Comparison of ENCODE assay signal across 23 mouse cellular contexts in the genomic region with DNA sequence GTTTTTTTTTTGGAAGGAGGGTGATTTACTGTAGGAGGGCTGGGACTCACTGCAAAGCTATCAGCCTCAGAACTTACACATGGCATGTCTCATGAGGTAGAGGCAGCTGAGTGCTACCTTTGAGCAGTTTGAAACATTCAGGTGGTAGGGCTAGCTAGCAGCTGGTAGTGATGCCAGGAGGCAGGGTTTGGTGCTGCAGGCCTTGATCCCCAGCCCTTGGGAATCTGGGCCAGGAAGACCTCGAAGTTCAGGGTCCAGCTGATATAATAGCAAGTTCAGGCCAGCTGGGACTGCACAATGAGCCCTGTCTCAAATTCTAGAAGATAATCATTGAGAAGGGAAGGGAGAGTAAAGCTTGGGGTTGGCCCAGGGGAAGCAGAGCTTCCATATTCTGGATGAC. TPM values are rescaled to one million over a fixed set of nuclear protein-coding genes. Genes with fewer than 3 reads are reported as not detected.
"Had no signal": no experiment of that assay in that cellular context is flagged by ENCODE, and none has a peak within 500 bp of the region (broad histone marks: within the 10 kb centered on the region; RNA-seq: fewer than 3 reads in every experiment).

No protein-coding gene starts in this region.

- H3K4me3 ChIP-seq: neural tube, embryonic 15.5 days; stomach, embryonic 15.5 days had no signal

- H3K9ac ChIP-seq: neural tube, embryonic 15.5 days; stomach, embryonic 15.5 days had no signal

- DNase-seq: retina, postnatal 1 day; right cerebral cortex, adult 18-20 months; right cerebral cortex, postnatal 14 days; right cerebral cortex, postnatal 25 days; right cerebral cortex, postnatal 4 days; spleen, adult 18-20 months; thymus, adult 18-20 months; thymus, adult 2 months; thymus, postnatal 14 days; thymus, postnatal 25 days; thymus, postnatal 36 days; thymus, postnatal 4 days had no signal

- H3K36me3 ChIP-seq: neural tube, embryonic 15.5 days; stomach, embryonic 15.5 days had no signal

- H3K27ac ChIP-seq: neural tube, embryonic 15.5 days; stomach, embryonic 15.5 days; stomach, postnatal 0 days had no signal

RNA-seq across cellular contexts. Expression of gene Gm20509, which starts 2.9 kb away (rescaled TPM):
- total RNA-seq: neutrophil, adult 5-6 weeks had no signal
- polyA plus RNA-seq: neural tube, embryonic 14.5 days; neural tube, embryonic 15.5 days; small intestine, adult 2 months; spleen, adult 2 months; stomach, embryonic 14.5 days; stomach, embryonic 15.5 days; stomach, embryonic 16.5 days; stomach, postnatal 0 days; thymus, adult 2 months; thymus, postnatal 0 days; urinary bladder, adult 2 months had no signal

RNA-seq across cellular contexts. Expression of gene Khdc3, which starts 3.5 kb away (rescaled TPM):
- polyA plus RNA-seq: stomach, postnatal 0 days had no signal
